ENCODE assay signal across 12 mouse cellular contexts in genomic region chr6:122519384-122519783, GRCm38 (mm10). TPM values are rescaled to one million over a fixed set of nuclear protein-coding genes. Genes with fewer than 3 reads are reported as not detected.
DNase-seq lines count a peak whose midpoint lies in the region; ATAC-seq and TF ChIP-seq lines count a peak whose summit lies in the region.
"Had no signal": no experiment of that assay in that cellular context is flagged by ENCODE, and none has a peak within 500 bp of the region (broad histone marks: within the 10 kb centered on the region; RNA-seq: fewer than 3 reads in every experiment).

No protein-coding gene starts in this region.

- TF ChIP-seq CTCF in lung, postnatal 0 days (IDR thresholded peaks at IDR 0.05): peak; percentile 71

- no peaks in the 10 kb centered on the region for H3K36me3 ChIP-seq in heart, embryonic 12.5 days
- no peaks in the 10 kb centered on the region for H3K36me3 ChIP-seq in lung, postnatal 0 days (ENCODE audit: insufficient read depth, low read length)
- H3K36me3 ChIP-seq in midbrain, embryonic 15.5 days (replicated peaks): no peaks in the 10 kb centered on the region

- no peaks in the 10 kb centered on the region for H3K9me3 ChIP-seq in heart, embryonic 12.5 days (replicated peaks)
- H3K9me3 ChIP-seq in lung, postnatal 0 days (ENCODE audit: low read length): no peaks in the 10 kb centered on the region
- H3K9me3 ChIP-seq in midbrain, embryonic 15.5 days: no peaks in the 10 kb centered on the region

- no peak overlapping the region for H3K27ac ChIP-seq in heart, embryonic 12.5 days (ENCODE audit: poor library complexity, severe bottlenecking)
- no peak overlapping the region for H3K27ac ChIP-seq in lung, postnatal 0 days (ENCODE audit: low read length)
- no peak overlapping the region for H3K27ac ChIP-seq in midbrain, embryonic 15.5 days

- peak; percentile 17 for DNase-seq in heart, postnatal 4 days
- DNase-seq in lung, postnatal 0 days (ENCODE audit: low spot score): peak; percentile 69
- no peak for DNase-seq in lung, postnatal 4 days
- peak; percentile 10 for DNase-seq in Muller cell, postnatal 12 days (ENCODE audit: inconsistent ontology term)
- DNase-seq: cerebellum, adult 9-10 months; thymus, adult 18-20 months had no signal

- no peaks in the 10 kb centered on the region for H3K27me3 ChIP-seq in heart, embryonic 12.5 days (replicated peaks)
- H3K27me3 ChIP-seq in lung, postnatal 0 days (replicated peaks; ENCODE audit: insufficient read depth, low read length): no peaks in the 10 kb centered on the region
- H3K27me3 ChIP-seq in midbrain, embryonic 15.5 days (replicated peaks): no peaks in the 10 kb centered on the region

- H3K9ac ChIP-seq in heart, embryonic 12.5 days: no peak overlapping the region
- H3K9ac ChIP-seq in lung, postnatal 0 days (replicated peaks; ENCODE audit: low read depth): no peak overlapping the region
- no peak overlapping the region for H3K9ac ChIP-seq in midbrain, embryonic 15.5 days

- no peak overlapping the region for H3K4me3 ChIP-seq in heart, embryonic 12.5 days
- H3K4me3 ChIP-seq in lung, postnatal 0 days (ENCODE audit: low read depth, low read length): no peak overlapping the region
- no peak overlapping the region for H3K4me3 ChIP-seq in midbrain, embryonic 15.5 days

- no peaks in the 10 kb centered on the region for H3K4me1 ChIP-seq in heart, embryonic 12.5 days (replicated peaks)
- H3K4me1 ChIP-seq in lung, postnatal 0 days (ENCODE audit: insufficient read depth, low read depth, low read length): no peaks in the 10 kb centered on the region
- no peaks in the 10 kb centered on the region for H3K4me1 ChIP-seq in midbrain, embryonic 15.5 days

- TF ChIP-seq EP300 in lung, postnatal 0 days (IDR thresholded peaks at IDR 0.05): no peak

- ATAC-seq in heart, embryonic 12.5 days (ENCODE audit: insufficient number of reproducible peaks, low FRiP score): no peak
- no peak for ATAC-seq in lung, postnatal 0 days
- 0 out of 2 replicates have a peak, but pooled peaks have one; percentile 8 for ATAC-seq in midbrain, embryonic 15.5 days (replicated peaks)
- no peak for ATAC-seq in cerebellum, adult (ENCODE audit: insufficient number of reproducible peaks, low FRiP score, low TSS enrichment)

- no peak overlapping the region for H3K4me2 ChIP-seq in heart, embryonic 12.5 days
- H3K4me2 ChIP-seq in lung, postnatal 0 days (replicated peaks; ENCODE audit: low read depth, low read length): no peak overlapping the region
- H3K4me2 ChIP-seq in midbrain, embryonic 15.5 days: no peak overlapping the region

- WGBS in heart, embryonic 12.5 days: 38% methylated on average over 2 of the region's 2 CpGs
- 19% methylated on average over 2 of the region's 2 CpGs for WGBS in lung, postnatal 0 days
- WGBS in midbrain, embryonic 15.5 days: 27% methylated on average over 2 of the region's 2 CpGs

RNA-seq across cellular contexts. Expression of gene Mfap5, which starts 13.7 kb away (rescaled TPM):
- 10 to 100 TPM; 54.8 to 64.5 TPM for total RNA-seq in heart, postnatal 4 days (2021)
- 9.3 and 9.8 TPM in 2 replicates for polyA plus RNA-seq in heart, embryonic 12.5 days (2016; fragmentation: Nextera tagmentation; extraction: Ambion mirVana)
- polyA plus RNA-seq in lung, postnatal 0 days (2015; fragmentation: Nextera tagmentation; extraction: Ambion mirVana): 54.3 and 55.4 TPM in 2 replicates
- 2.3 and 3.7 TPM in 2 replicates for polyA plus RNA-seq in midbrain, embryonic 15.5 days (2015; fragmentation: Nextera tagmentation; extraction: Ambion mirVana)
- total RNA-seq: megakaryocyte-erythroid progenitor cell, adult 5-6 weeks had no signal

RNA-seq across cellular contexts. Expression of gene Rimklb, which starts 20.8 kb away (rescaled TPM):
- 1 to 10 TPM in 1 of 2 experiments, under 1 TPM in 1; 0.38 to 1.6 TPM for total RNA-seq in heart, postnatal 4 days (2021)
- 7.3 and 8.7 TPM in 2 replicates for polyA plus RNA-seq in heart, embryonic 12.5 days (2016; fragmentation: Nextera tagmentation; extraction: Ambion mirVana)
- polyA plus RNA-seq in lung, postnatal 0 days (2015; fragmentation: Nextera tagmentation; extraction: Ambion mirVana): 0.99 and 1.6 TPM in 2 replicates
- polyA plus RNA-seq in midbrain, embryonic 15.5 days (2015; fragmentation: Nextera tagmentation; extraction: Ambion mirVana): 120 and 121 TPM in 2 replicates
- total RNA-seq: megakaryocyte-erythroid progenitor cell, adult 5-6 weeks had no signal

RNA-seq across cellular contexts. Expression of gene Aicda, which starts 34.2 kb away (rescaled TPM):
- not detected for total RNA-seq in heart, postnatal 4 days (2021)
- polyA plus RNA-seq in heart, embryonic 12.5 days (2016; fragmentation: Nextera tagmentation; extraction: Ambion mirVana): not detected in 2 replicates
- 0.05 TPM in 1 of 2 replicates, not detected in the other for polyA plus RNA-seq in lung, postnatal 0 days (2015; fragmentation: Nextera tagmentation; extraction: Ambion mirVana)
- 0.40 and 0.56 TPM in 2 replicates for polyA plus RNA-seq in midbrain, embryonic 15.5 days (2015; fragmentation: Nextera tagmentation; extraction: Ambion mirVana)
- total RNA-seq: heart, postnatal 10 days; layer of hippocampus, postnatal 25 days; megakaryocyte-erythroid progenitor cell, adult 5-6 weeks had no signal

Comparison
In these comparisons a context has a peak if more than half of its experiments do, and no peak if none do; other contexts are left out.
1. DNase-seq: peak in heart, postnatal 4 days (single experiment), lung, postnatal 0 days (single experiment) and Muller cell, postnatal 12 days (single experiment); none in lung, postnatal 4 days (0 of 2).
2. RNA of gene Rimklb, which starts 20.8 kb away (polyA plus RNA-seq): 120 to 121 TPM in midbrain, embryonic 15.5 days; 7.3 to 8.7 TPM in heart, embryonic 12.5 days and 0.99 to 1.6 TPM in lung, postnatal 0 days; every median in the first group is over 10 times any median in the second.